Mouse (Mus musculus) neural tube, embryonic 11.5 days (tissue): ENCODE data around the gene 1700086D15Rik. TPM values are rescaled to one million over a fixed set of nuclear protein-coding genes. Genes with fewer than 3 reads are reported as not detected.

Source experiments
- polyA plus RNA-seq: library from polyadenylated mRNA; unstranded; fragments of >200 nt; fragmentation: Nextera tagmentation; extraction: Ambion mirVana; gene quantifications from 2 replicates; pipeline ENCODE4 v1.2.1, GENCODE M21; 2014

The 1700086D15Rik gene
- polyA plus RNA-seq, 1 experiment from 2014 or later = not detected

Other genes with a start within 250 kb of the 1700086D15Rik start
- 36.6 and 43.0 TPM in 2 replicates for gene Elac2, start 180.9 kb downstream of the 1700086D15Rik start, polyA plus RNA-seq
- 5.1 and 5.9 TPM in 2 replicates for gene Arhgap44, start 3.1 kb upstream of the 1700086D15Rik start, polyA plus RNA-seq
- 0.99 and 2.5 TPM in 2 replicates for gene Myocd, start 110.1 kb upstream of the 1700086D15Rik start, polyA plus RNA-seq